Mouse (Mus musculus) spleen, postnatal 14 days (tissue): ENCODE data around the gene Cbfa2t3.
A peak's percentile ranks its signal among the peaks of the same experiment; 100 is the strongest.

Source experiments
- DNase-seq, 2 experiments: peaks; one replicate each; pipeline ENCODE4 v3.0.0; 2021 to 2022; ENCODE audit warnings: low spot score in 2 of 2

The Cbfa2t3 gene

GRCm38 (mm10) chr8:122691018-122691417 is 7.9 kb downstream of the Cbfa2t3 start:
- no peak for DNase-seq

GRCm38 (mm10) chr8:122689315-122689714 is 9.6 kb downstream of the Cbfa2t3 start:
- DNase-seq, result no peak

- no peak for DNase-seq
These were observed 12.0 kb downstream of the Cbfa2t3 start for GRCm38 (mm10) chr8:122686879-122687278.

GRCm38 (mm10) chr8:122685097-122685861 is 13.6 kb downstream of the Cbfa2t3 start:
- peak; percentile 45 for DNase-seq

GRCm38 (mm10) chr8:122682820-122683219 is 16.1 kb downstream of the Cbfa2t3 start:
- no peak for DNase-seq

GRCm38 (mm10) chr8:122680171-122680570 is 18.7 kb downstream of the Cbfa2t3 start:
- DNase-seq, result no peak

- no peak for DNase-seq
These were observed 19.5 kb downstream of the Cbfa2t3 start for GRCm38 (mm10) chr8:122679325-122679920.

- DNase-seq, result no peak
These were observed 20.1 kb downstream of the Cbfa2t3 start for GRCm38 (mm10) chr8:122678896-122679210.

- peak; percentile 74 to 85 for DNase-seq
These were observed 20.6 kb downstream of the Cbfa2t3 start for GRCm38 (mm10) chr8:122678061-122678895.

GRCm38 (mm10) chr8:122677481-122678021 is 21.4 kb downstream of the Cbfa2t3 start:
- DNase-seq, result no peak

- no peak for DNase-seq
These were observed 22.1 kb downstream of the Cbfa2t3 start for GRCm38 (mm10) chr8:122676621-122677480.

GRCm38 (mm10) chr8:122675596-122676420 is 23.1 kb downstream of the Cbfa2t3 start:
- DNase-seq, result no peak

GRCm38 (mm10) chr8:122674999-122675398 is 23.9 kb downstream of the Cbfa2t3 start:
- no peak for DNase-seq

GRCm38 (mm10) chr8:122673989-122674388 is 24.9 kb downstream of the Cbfa2t3 start:
- DNase-seq, result no peak

- DNase-seq, result no peak
These were observed 27.0 kb downstream of the Cbfa2t3 start for GRCm38 (mm10) chr8:122671894-122672293.

- no peak for DNase-seq
These were observed 28.2 kb downstream of the Cbfa2t3 start for GRCm38 (mm10) chr8:122670718-122671117.

GRCm38 (mm10) chr8:122670001-122670400 is 28.9 kb downstream of the Cbfa2t3 start:
- no peak for DNase-seq

GRCm38 (mm10) chr8:122669370-122669769 is 29.5 kb downstream of the Cbfa2t3 start:
- DNase-seq, result no peak

GRCm38 (mm10) chr8:122667854-122668253 is 31.1 kb downstream of the Cbfa2t3 start:
- DNase-seq, result no peak

GRCm38 (mm10) chr8:122666827-122667226 is 32.1 kb downstream of the Cbfa2t3 start:
- DNase-seq, result no peak
